ENCODE assay signal across 9 mouse cellular contexts in genomic region chr16:35874416-35874815, GRCm38 (mm10). TPM values are rescaled to one million over a fixed set of nuclear protein-coding genes. Genes with fewer than 3 reads are reported as not detected.
DNase-seq lines count a peak whose midpoint lies in the region; ATAC-seq and TF ChIP-seq lines count a peak whose summit lies in the region.
"Had no signal": no experiment of that assay in that cellular context is flagged by ENCODE, and none has a peak within 500 bp of the region (broad histone marks: within the 10 kb centered on the region; RNA-seq: fewer than 3 reads in every experiment).

No protein-coding gene starts in this region.

- ATAC-seq in kidney, postnatal 0 days (replicated peaks; ENCODE audit: low FRiP score, low read depth) = no peak
- ATAC-seq in lung, embryonic 14.5 days (ENCODE audit: insufficient read depth) = no peak

- H3K36me3 ChIP-seq in kidney, postnatal 0 days (ENCODE audit: insufficient read depth, low read length) = no peaks in the 10 kb centered on the region
- H3K36me3 ChIP-seq in lung, embryonic 14.5 days (ENCODE audit: insufficient read depth) = no peaks in the 10 kb centered on the region

- H3K4me2 ChIP-seq in kidney, postnatal 0 days (ENCODE audit: low read length) = no peak overlapping the region
- no peak overlapping the region for H3K4me2 ChIP-seq in lung, embryonic 14.5 days

- no peak overlapping the region for H3K4me3 ChIP-seq in cortical plate, adult 2 months (ENCODE audit: insufficient read depth, low read length)
- no peak overlapping the region for H3K4me3 ChIP-seq in kidney, postnatal 0 days (replicated peaks; ENCODE audit: low read depth, low read length)
- no peak overlapping the region for H3K4me3 ChIP-seq in lung, embryonic 14.5 days (ENCODE audit: low read depth, low read length)
- H3K4me3 ChIP-seq: myocyte had no signal

- no peak overlapping the region for H3K27ac ChIP-seq in cortical plate, adult 2 months (ENCODE audit: insufficient read depth, low read length)
- no peak overlapping the region for H3K27ac ChIP-seq in kidney, postnatal 0 days
- H3K27ac ChIP-seq in lung, embryonic 14.5 days (ENCODE audit: low read depth) = no peak overlapping the region

- 38% methylated on average over 3 of the region's 3 CpGs for WGBS in kidney, postnatal 0 days
- 33% methylated on average over 3 of the region's 3 CpGs for WGBS in lung, embryonic 14.5 days

- no peaks in the 10 kb centered on the region for H3K9me3 ChIP-seq in kidney, postnatal 0 days (replicated peaks; ENCODE audit: low read length)
- H3K9me3 ChIP-seq in lung, embryonic 14.5 days (ENCODE audit: low read depth, low read length) = no peaks in the 10 kb centered on the region

- H3K9ac ChIP-seq in kidney, postnatal 0 days (ENCODE audit: low read depth, low read length) = no peak overlapping the region
- no peak overlapping the region for H3K9ac ChIP-seq in lung, embryonic 14.5 days

- H3K27me3 ChIP-seq in kidney, postnatal 0 days (ENCODE audit: insufficient read depth, low read length) = no peaks in the 10 kb centered on the region
- H3K27me3 ChIP-seq in lung, embryonic 14.5 days (ENCODE audit: insufficient read depth, low read length) = peaks cover 28% of the 10 kb centered on the region

- no peaks in the 10 kb centered on the region for H3K4me1 ChIP-seq in cortical plate, adult 2 months (ENCODE audit: control insufficient read depth, insufficient read depth, low read length)
- peaks cover 5% of the 10 kb centered on the region; the same call in 1 of the 2 replicates for H3K4me1 ChIP-seq in kidney, postnatal 0 days (replicated peaks; ENCODE audit: insufficient read depth, low read length)
- H3K4me1 ChIP-seq in lung, embryonic 14.5 days (ENCODE audit: insufficient read depth) = no peaks in the 10 kb centered on the region

- TF ChIP-seq POLR2A in cortical plate, adult 2 months (IDR thresholded peaks at IDR 0.05; ENCODE audit: extremely low read depth, insufficient read depth, low read length) = no peak

- peak; percentile 34 for DNase-seq in embryo, embryonic 10 days (ENCODE audit: low spot score)
- no peak for DNase-seq in embryo, embryonic 11 days
- peak; percentile 69 for DNase-seq in urinary bladder, postnatal 14 days (ENCODE audit: low spot score)
- no peak for DNase-seq in urinary bladder, adult 2 months (ENCODE audit: low spot score)
- DNase-seq in kidney, postnatal 0 days (ENCODE audit: low spot score) = peak; percentile 35
- DNase-seq in lung, embryonic 14.5 days = peak; percentile 53
- DNase-seq in testis, postnatal 10 days (ENCODE audit: low spot score) = peak; percentile 78

- TF ChIP-seq CTCF in cortical plate, adult 2 months (IDR thresholded peaks at IDR 0.05; ENCODE audit: extremely low read depth, insufficient read depth, low read length) = peak; percentile 63
- TF ChIP-seq CTCF in kidney, postnatal 0 days (IDR thresholded peaks at IDR 0.05; ENCODE audit: low read depth) = peak; percentile 73
- peak; percentile 52; the same call in 1 of the 2 replicates for TF ChIP-seq CTCF in lung, embryonic 14.5 days (IDR thresholded peaks at IDR 0.05; ENCODE audit: low read depth)

RNA-seq across cellular contexts. Expression of gene Parp14, which starts 3.1 kb away (rescaled TPM):
- polyA plus RNA-seq in urinary bladder, adult 2 months (2012; rRNA removed) = 12.8 and 19.4 TPM in 2 replicates
- polyA plus RNA-seq in cortical plate, adult 2 months (2012; rRNA removed) = 1.4 and 1.8 TPM in 2 replicates
- polyA plus RNA-seq in kidney, postnatal 0 days (2015; fragmentation: Nextera tagmentation; extraction: Ambion mirVana) = 2.3 and 2.5 TPM in 2 replicates
- 0.58 and 0.74 TPM in 2 replicates for polyA plus RNA-seq in lung, embryonic 14.5 days (2014; fragmentation: Nextera tagmentation; extraction: Ambion mirVana)

Comparison
In these comparisons a context has a peak if more than half of its experiments do, and no peak if none do; other contexts are left out.
1. DNase-seq: peak in embryo, embryonic 10 days (single experiment), urinary bladder, postnatal 14 days (single experiment), kidney, postnatal 0 days (single experiment), lung, embryonic 14.5 days (single experiment) and testis, postnatal 10 days (single experiment); none in embryo, embryonic 11 days (single experiment) and urinary bladder, adult 2 months (single experiment).
2. Peak in every context shown above with its lines, with median percentiles within 50 percentile points of each other: CTCF ChIP-seq.